Mouse (Mus musculus): ENCODE data around the gene Olfr1321. TPM values are rescaled to one million over a fixed set of nuclear protein-coding genes. Genes with fewer than 3 reads are reported as not detected.

Olfr1321 gene
- not detected for total RNA-seq (2021)
- polyA plus RNA-seq (2012; rRNA removed), result not detected in 2 replicates
- long read RNA-seq, result 0 reads

DNA sequence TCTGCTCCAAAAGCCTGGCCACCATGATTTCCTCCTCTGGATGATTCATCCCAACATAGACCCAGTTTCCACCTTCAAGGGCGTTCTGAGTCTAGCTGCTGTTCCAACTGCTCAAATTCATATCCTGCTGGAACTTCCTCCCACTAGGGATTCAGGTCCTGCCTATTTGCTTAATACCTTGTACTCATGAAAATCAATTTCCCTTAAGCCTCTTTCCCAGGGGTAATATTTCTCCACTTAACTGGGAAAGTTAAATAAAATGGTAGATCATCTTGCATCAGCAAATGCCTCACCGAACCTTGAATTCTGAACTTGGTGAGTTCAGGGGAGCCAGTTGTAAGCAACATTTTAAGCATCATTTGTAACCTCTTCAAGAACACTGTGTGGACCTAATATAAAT, at the start of gene Olfr1321:
Olfr1321 (minus strand) TSS at position 101 of the 400 bp plus-strand sequence.
- intact Hi-C loops (cut with DNase I), result no loop called here
- H3K27ac ChIP-seq, result no peak within 1 kb of the TSS
- 72% methylated on average over 2 of the region's 2 CpGs for WGBS
- no peak within 1 kb of the TSS for H3K4me3 ChIP-seq
- no peak for DNase-seq
- no peaks in the 10 kb centered on the region for H3K36me3 ChIP-seq (ENCODE audit: control insufficient read depth, insufficient read depth, low read length)
- TF ChIP-seq POLR2A (IDR thresholded peaks at IDR 0.05; ENCODE audit: insufficient read depth, low read depth, low read length) (no peak), CTCF (IDR thresholded peaks at IDR 0.05) (no peak), EP300 (IDR thresholded peaks at IDR 0.05; ENCODE audit: insufficient read depth, low read depth, low read length) (no peak)
- no peaks in the 10 kb centered on the region for H3K79me2 ChIP-seq (replicated peaks; ENCODE audit: control insufficient read depth, insufficient read depth, low read length)
- H3K4me1 ChIP-seq (ENCODE audit: control insufficient read depth, insufficient read depth, low read length), result no peaks in the 10 kb centered on the region
- no peak within 1 kb of the TSS for H3K9ac ChIP-seq (ENCODE audit: low read depth, low read length)
- no peaks in the 10 kb centered on the region for H3K27me3 ChIP-seq (ENCODE audit: control insufficient read depth, insufficient read depth, low read length)

DNA sequence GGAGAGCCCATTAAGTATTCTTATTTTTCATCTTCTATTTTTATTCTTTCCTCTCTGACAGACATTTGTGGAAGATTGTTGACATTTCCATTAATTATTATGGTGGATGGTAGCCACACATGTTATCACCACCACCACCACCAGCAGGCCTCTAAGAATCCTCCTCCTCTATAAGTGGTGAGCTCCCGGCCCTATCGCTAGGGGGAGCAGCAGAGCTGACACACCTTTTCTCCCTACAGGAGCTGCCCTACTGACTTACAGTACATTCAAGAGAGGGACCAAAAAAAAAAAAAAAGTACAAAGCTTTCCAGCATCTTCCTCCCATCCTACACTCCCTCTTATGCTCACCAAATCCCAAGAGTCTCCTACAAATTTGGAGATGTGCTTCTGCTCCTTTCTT, 36.0 kb upstream of the Olfr1321 start:
- no peak overlapping the region for H3K27ac ChIP-seq
- DNase-seq, result peak in 1 of 2 experiments; percentile 2
- no peaks in the 10 kb centered on the region for H3K79me2 ChIP-seq (replicated peaks; ENCODE audit: control insufficient read depth, insufficient read depth, low read length)
- no peak overlapping the region for H3K4me3 ChIP-seq
- no peaks in the 10 kb centered on the region for H3K4me1 ChIP-seq (ENCODE audit: control insufficient read depth, insufficient read depth, low read length)
- H3K36me3 ChIP-seq (ENCODE audit: control insufficient read depth, insufficient read depth, low read length), result no peaks in the 10 kb centered on the region
- intact Hi-C loops (cut with DNase I), result loop anchor here (5.0 kb wide), 1 partner anchor 176 kb away; no protein-coding TSS in a partner anchor
- H3K27me3 ChIP-seq (ENCODE audit: control insufficient read depth, insufficient read depth, low read length), result no peaks in the 10 kb centered on the region
- TF ChIP-seq POLR2A (IDR thresholded peaks at IDR 0.05; ENCODE audit: insufficient read depth, low read depth, low read length), result no peak
- TF ChIP-seq CTCF (IDR thresholded peaks at IDR 0.05), result peak; percentile 61
- H3K9ac ChIP-seq (ENCODE audit: low read depth, low read length), result no peak overlapping the region
- WGBS, result 12% methylated on average over 2 of the region's 2 CpGs

GRCm38 (mm10) chrX:49745192-49745591, 10.3 kb upstream of the Olfr1321 start:
- Histone ChIP-seq H3K27me3 (ENCODE audit: control insufficient read depth, insufficient read depth, low read length) (no peaks in the 10 kb centered on the region), H3K4me3 (no peak overlapping the region), H3K4me1 (ENCODE audit: control insufficient read depth, insufficient read depth, low read length) (no peaks in the 10 kb centered on the region), H3K9ac (ENCODE audit: low read depth, low read length) (no peak overlapping the region), H3K27ac (no peak overlapping the region), H3K36me3 (ENCODE audit: control insufficient read depth, insufficient read depth, low read length) (no peaks in the 10 kb centered on the region), H3K79me2 (replicated peaks; ENCODE audit: control insufficient read depth, insufficient read depth, low read length) (no peaks in the 10 kb centered on the region)
- intact Hi-C loops (cut with DNase I), result no loop called here
- TF ChIP-seq POLR2A (IDR thresholded peaks at IDR 0.05; ENCODE audit: insufficient read depth, low read depth, low read length), result no peak
- TF ChIP-seq EP300 (IDR thresholded peaks at IDR 0.05; ENCODE audit: insufficient read depth, low read depth, low read length), result no peak
- no peak for TF ChIP-seq CTCF (IDR thresholded peaks at IDR 0.05)
- WGBS, result 45% methylated on average over 5 of the region's 5 CpGs
- no peak for DNase-seq

Other genes with a start within 250 kb of the Olfr1321 start
- gene Olfr1320, start 62.7 kb downstream of the Olfr1321 start, total RNA-seq (2021), result not detected
- not detected in 2 replicates for gene Olfr1320, start 62.7 kb downstream of the Olfr1321 start, polyA plus RNA-seq (2012; rRNA removed)
- 10 to 100 TPM; 15.4 to 27.1 TPM for gene Igsf1, start 62.7 kb upstream of the Olfr1321 start, total RNA-seq (2021)
- 20.8 and 25.9 TPM in 2 replicates for gene Igsf1, start 62.7 kb upstream of the Olfr1321 start, polyA plus RNA-seq (2012; rRNA removed)
- not detected for gene Olfr1322, start 156.4 kb upstream of the Olfr1321 start, total RNA-seq (2021)
- not detected in 2 replicates for gene Olfr1322, start 156.4 kb upstream of the Olfr1321 start, polyA plus RNA-seq (2012; rRNA removed)

Data from heart, adult 2 months (tissue).